Mouse (Mus musculus): ENCODE results near the gene Mcm2. TPM values are rescaled to one million over a fixed set of nuclear protein-coding genes. Genes with fewer than 3 reads are reported as not detected.
A peak's percentile ranks its signal among the peaks of the same experiment; 100 is the strongest.

Mcm2 gene
- polyA plus RNA-seq (2015; fragmentation: Nextera tagmentation; extraction: Ambion mirVana), result 141 and 142 TPM in 2 replicates

DNA sequence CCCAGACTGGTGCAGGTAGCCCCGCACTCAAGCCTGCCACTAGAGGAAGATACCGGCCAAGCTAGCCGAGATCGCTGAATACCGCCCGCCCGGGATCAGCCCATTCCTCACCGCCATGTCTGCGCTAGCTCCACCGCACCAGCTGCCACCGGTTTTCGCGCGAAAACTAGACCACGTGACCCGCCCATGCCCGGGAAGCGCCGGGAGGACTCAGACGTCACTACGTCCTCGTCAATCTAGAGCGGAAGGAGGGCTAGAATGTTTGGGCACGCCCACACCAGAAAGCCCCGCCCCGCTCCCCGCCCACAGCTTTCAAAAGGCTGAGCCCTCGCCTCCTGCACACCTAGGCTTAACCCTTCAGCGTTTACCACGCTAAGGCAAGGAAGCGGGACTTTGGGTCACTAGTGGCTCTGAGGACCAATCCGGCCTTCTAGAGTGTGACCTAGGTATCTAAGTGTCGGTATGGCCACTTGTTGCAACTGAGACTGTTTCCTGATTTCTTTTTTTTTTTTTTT lies at the start of gene Mcm2:
Gene Mcm2 (minus strand): TSS at position 247 of the 515 bp plus-strand sequence.
- H3K9me3 ChIP-seq, result no peaks in the 10 kb centered on the region
- H3K4me2 ChIP-seq, result peak within 1 kb of the TSS; percentile 63
- H3K9ac ChIP-seq, result peak within 1 kb of the TSS; percentile 74
- under 1% methylated on average over 33 of the region's 33 CpGs for WGBS
- H3K27me3 ChIP-seq, result no peaks in the 10 kb centered on the region
- peaks cover 25% of the 10 kb centered on the region for H3K36me3 ChIP-seq
- H3K27ac ChIP-seq, result peak within 1 kb of the TSS; percentile 75
- ATAC-seq (ENCODE audit: borderline replicate concordance, extremely low read depth, low FRiP score, low TSS enrichment), result peak; percentile 78
- H3K4me3 ChIP-seq, result peak within 1 kb of the TSS; percentile 73
- peaks cover 32% of the 10 kb centered on the region for H3K4me1 ChIP-seq

DNA sequence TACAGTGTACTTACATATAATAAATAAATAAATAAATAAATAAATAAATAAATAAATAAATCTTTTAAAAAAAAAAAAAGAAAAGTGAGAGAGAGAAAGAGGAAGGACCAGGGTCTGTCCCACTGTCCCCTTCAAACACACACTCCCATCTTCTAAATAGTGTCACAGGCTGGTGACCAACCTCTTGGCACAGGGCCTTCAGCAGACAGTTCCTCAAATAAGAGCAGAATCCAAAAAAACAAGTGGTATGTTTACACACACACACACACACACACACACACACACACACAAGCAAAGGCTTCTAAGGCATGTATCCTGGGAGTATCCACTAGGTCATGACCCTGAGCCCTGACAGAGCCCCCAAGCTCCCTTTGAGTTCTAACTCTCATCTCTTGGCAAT lies 49.2 kb upstream of the Mcm2 start:
- Histone ChIP-seq H3K9ac (no peak overlapping the region), H3K27ac (no peak overlapping the region), H3K36me3 (no peaks in the 10 kb centered on the region), H3K4me2 (no peak overlapping the region), H3K27me3 (no peaks in the 10 kb centered on the region), H3K4me1 (no peaks in the 10 kb centered on the region), H3K4me3 (no peak overlapping the region), H3K9me3 (no peaks in the 10 kb centered on the region)
- ATAC-seq (ENCODE audit: borderline replicate concordance, extremely low read depth, low FRiP score, low TSS enrichment), result no peak

DNA sequence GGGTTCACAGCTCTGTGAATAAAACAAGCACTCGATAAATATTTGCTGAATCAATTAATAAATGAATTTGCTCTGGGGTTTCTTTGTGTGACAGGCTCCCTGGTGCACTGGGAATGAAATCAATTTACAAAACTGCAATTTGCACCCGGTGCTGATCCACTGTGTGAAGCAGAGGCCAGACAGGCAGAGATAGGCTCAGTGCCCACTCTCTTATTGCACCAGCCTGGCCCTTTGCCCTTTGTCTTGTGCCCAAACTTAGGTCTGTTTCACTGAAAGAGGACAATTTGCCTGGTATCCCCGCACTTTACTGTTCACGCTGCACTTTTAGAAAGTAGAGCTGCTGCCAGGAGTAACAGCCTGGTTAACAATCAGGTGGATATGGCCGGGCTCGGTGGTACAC lies 47.9 kb upstream of the Mcm2 start:
- no peaks in the 10 kb centered on the region for H3K9me3 ChIP-seq
- H3K9ac ChIP-seq, result no peak overlapping the region
- H3K4me2 ChIP-seq, result no peak overlapping the region
- WGBS, result 76% methylated on average over 6 of the region's 6 CpGs
- no peaks in the 10 kb centered on the region for H3K27me3 ChIP-seq
- ATAC-seq (ENCODE audit: borderline replicate concordance, extremely low read depth, low FRiP score, low TSS enrichment), result no peak
- no peaks in the 10 kb centered on the region for H3K4me1 ChIP-seq
- no peak overlapping the region for H3K27ac ChIP-seq
- no peaks in the 10 kb centered on the region for H3K36me3 ChIP-seq
- H3K4me3 ChIP-seq, result no peak overlapping the region

DNA sequence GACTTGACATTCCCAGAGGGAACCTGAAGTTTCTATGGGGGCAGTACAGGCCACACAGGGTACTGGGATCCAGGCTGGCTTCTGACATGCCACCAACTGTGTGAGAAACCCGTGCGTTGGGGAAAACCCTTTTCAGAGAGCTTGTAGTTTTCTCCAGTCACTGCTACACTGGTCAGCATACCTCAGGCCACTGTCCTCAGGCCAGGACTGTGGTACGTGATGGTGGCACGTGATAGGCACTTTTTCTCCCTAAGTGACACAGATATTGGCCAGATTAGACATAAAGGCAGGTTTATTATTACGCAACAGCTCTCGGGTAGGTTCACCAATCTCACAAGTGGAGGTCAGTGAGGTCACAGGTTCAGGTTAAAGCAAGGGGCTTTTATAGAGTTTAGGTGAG lies 45.1 kb upstream of the Mcm2 start:
- Histone ChIP-seq H3K27ac (no peak overlapping the region), H3K4me2 (no peak overlapping the region), H3K9me3 (no peaks in the 10 kb centered on the region), H3K4me1 (peaks cover 9% of the 10 kb centered on the region), H3K27me3 (no peaks in the 10 kb centered on the region), H3K9ac (no peak overlapping the region), H3K4me3 (no peak overlapping the region), H3K36me3 (no peaks in the 10 kb centered on the region)
- no peak for ATAC-seq (ENCODE audit: borderline replicate concordance, extremely low read depth, low FRiP score, low TSS enrichment)
- 70% methylated on average over 6 of the region's 6 CpGs for WGBS

DNA sequence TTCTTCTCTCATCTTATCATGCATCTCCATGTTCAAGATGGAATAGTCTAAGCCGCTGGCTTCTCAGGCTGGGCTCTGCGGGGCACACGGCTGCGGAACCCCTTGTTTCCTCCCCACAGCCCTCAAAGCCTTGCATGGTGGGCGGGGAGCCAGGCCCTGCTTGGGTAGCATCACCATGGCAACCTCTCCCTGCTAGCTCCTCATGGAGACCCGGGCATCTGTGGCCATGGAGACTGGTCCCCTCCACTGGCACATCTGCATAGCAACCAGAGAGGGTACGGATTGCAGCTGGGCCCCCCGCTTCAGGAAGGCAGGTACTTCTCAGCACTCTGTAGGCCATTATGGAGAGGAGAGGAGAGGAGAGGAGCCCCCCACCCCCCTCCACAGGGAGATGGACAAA lies 44.0 kb upstream of the Mcm2 start:
- H3K27ac ChIP-seq, result no peak overlapping the region
- no peak overlapping the region for H3K9ac ChIP-seq
- H3K4me1 ChIP-seq, result peaks cover 13% of the 10 kb centered on the region
- H3K36me3 ChIP-seq, result no peaks in the 10 kb centered on the region
- H3K4me2 ChIP-seq, result no peak overlapping the region
- 50% methylated on average over 8 of the region's 8 CpGs for WGBS
- no peaks in the 10 kb centered on the region for H3K9me3 ChIP-seq
- H3K4me3 ChIP-seq, result no peak overlapping the region
- no peak for ATAC-seq (ENCODE audit: borderline replicate concordance, extremely low read depth, low FRiP score, low TSS enrichment)
- H3K27me3 ChIP-seq, result no peaks in the 10 kb centered on the region

DNA sequence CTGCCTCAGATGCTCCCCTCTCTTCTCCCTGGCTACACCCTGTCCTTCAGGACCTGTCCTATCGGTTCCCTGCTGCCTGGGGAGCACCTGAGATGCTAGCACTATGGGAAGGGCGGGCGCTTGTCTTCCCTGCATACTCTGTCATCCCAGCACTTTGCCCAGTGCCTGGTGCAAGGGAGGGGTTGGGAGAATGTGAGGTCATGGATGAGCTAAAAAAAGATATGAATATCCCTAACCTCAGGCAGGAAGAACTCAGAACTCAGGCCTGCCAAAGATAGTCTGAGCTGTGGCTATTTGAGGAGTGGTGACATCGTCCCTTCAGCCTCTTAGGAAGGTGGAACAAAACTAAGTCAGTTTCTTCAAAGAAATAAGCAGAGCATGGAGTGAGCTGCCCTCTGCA lies 43.0 kb upstream of the Mcm2 start:
- Histone ChIP-seq H3K36me3 (no peaks in the 10 kb centered on the region), H3K4me1 (peaks cover 13% of the 10 kb centered on the region), H3K27me3 (no peaks in the 10 kb centered on the region), H3K9me3 (no peaks in the 10 kb centered on the region), H3K27ac (no peak overlapping the region), H3K9ac (no peak overlapping the region), H3K4me2 (no peak overlapping the region), H3K4me3 (no peak overlapping the region)
- no peak for ATAC-seq (ENCODE audit: borderline replicate concordance, extremely low read depth, low FRiP score, low TSS enrichment)
- 63% methylated on average over 4 of the region's 4 CpGs for WGBS

DNA sequence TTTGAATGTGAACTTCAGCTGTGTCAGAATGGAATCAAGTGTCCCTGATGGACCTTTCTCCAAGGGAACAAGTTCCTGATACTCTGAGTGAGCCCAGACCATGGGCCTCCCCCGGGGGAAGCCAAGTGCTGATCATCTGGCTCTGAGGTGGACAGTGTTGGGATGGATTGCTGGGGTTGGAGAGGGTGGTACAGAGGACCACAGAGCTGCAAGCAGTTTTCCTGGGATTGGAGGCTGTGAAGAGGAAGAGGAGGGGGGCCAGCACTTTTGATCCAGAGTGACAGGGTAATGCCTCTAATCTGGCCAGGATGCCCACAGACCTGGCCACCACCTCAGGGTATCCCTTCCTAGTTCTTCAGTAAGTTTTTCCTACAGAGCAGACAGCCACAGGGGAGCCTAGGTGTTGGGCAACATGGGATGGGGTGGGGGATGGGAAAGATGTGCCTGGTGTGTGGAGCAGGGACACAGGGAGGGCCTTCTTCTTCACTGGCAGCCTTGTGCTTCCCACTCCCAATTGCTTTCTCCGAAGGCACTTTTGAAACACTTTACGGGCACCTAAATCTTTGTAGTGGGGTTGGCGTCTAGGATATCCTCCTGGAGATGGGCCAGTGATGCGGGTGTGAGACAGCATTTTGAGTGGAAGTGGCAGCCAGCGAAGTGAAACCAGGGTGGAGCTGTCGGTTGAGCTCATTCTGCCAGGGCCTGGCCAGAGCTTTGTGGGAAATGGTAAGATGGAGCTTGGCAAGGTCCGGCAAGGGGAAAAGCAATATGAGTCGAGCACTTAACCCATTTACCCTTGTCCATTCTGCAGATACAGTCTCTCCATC lies 41.7 kb upstream of the Mcm2 start:
- Histone ChIP-seq H3K9ac (no peak overlapping the region), H3K9me3 (no peaks in the 10 kb centered on the region), H3K4me2 (no peak overlapping the region), H3K4me1 (peaks cover 16% of the 10 kb centered on the region), H3K27ac (peak overlapping the region; percentile 61), H3K27me3 (no peaks in the 10 kb centered on the region), H3K4me3 (no peak overlapping the region), H3K36me3 (no peaks in the 10 kb centered on the region)
- ATAC-seq (ENCODE audit: borderline replicate concordance, extremely low read depth, low FRiP score, low TSS enrichment), result no peak
- WGBS, result 67% methylated on average over 9 of the region's 9 CpGs

DNA sequence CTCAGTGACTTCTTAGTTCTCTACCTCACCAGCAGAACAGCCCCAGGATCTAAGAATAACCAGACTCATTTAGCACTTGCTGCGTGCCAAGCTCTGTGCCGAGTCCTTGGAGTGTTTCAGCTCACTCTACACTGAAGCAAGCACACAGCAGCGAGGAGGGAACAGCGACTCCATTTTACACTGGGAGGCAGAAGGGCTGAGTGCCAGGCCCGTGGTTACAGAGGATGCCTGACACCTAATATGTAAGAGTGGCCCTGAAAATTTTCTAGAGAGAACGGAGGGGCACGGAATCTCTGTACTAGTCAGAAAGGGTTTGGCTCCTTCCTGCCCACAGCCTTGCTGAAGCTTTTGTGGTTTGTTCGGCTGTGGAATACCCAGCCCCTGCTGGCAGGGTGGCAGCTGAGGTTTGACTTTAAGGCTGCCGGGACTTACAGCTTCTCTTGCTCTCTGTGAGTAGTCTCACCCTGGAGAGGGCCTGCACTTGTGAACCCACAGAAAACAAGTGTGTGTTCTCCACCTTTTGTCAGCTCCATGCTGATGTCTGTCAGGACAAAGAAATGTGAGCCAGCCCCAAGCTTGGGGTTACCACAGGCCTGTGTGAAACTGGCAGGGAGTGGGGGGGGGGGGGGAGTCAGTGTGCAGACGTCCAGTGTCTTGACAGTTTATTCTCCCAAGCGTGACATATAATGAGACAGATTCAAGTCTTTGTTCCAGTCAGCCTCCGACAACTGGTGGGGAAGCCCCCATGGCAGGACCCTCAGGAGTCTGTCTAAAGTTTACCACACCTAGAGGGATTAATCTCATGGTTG lies 40.9 kb upstream of the Mcm2 start:
- no peak overlapping the region for H3K4me2 ChIP-seq
- ATAC-seq (ENCODE audit: borderline replicate concordance, extremely low read depth, low FRiP score, low TSS enrichment), result no peak
- H3K27ac ChIP-seq, result peak overlapping the region; percentile 61; the same call in 1 of the 2 replicates
- H3K27me3 ChIP-seq, result no peaks in the 10 kb centered on the region
- no peaks in the 10 kb centered on the region for H3K9me3 ChIP-seq
- H3K4me1 ChIP-seq, result peaks cover 23% of the 10 kb centered on the region
- no peaks in the 10 kb centered on the region for H3K36me3 ChIP-seq
- no peak overlapping the region for H3K4me3 ChIP-seq
- no peak overlapping the region for H3K9ac ChIP-seq
- WGBS, result 33% methylated on average over 12 of the region's 12 CpGs

DNA sequence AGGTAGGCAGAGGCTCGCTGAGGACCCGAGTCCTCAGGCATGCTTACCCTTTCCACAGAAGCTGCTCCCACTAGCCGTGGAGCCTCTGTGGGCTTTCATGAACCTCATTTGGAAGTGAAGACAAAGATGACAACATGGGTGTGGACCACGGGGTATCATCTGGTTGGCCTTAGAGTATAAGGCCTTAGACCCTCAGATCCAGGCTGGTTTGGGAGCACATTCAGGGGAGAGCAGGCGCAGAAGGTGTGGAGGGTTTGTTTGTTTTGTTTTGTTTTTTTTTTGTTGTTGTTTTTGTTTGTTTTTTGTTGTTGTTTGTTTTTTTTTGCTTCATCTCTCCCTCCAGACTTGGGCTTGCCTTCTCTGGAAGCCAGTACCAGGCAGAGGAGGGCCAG lies 40.1 kb upstream of the Mcm2 start:
- Histone ChIP-seq H3K4me3 (no peak overlapping the region), H3K9me3 (no peaks in the 10 kb centered on the region), H3K27me3 (no peaks in the 10 kb centered on the region), H3K27ac (peak overlapping the region; percentile 61; the same call in 1 of the 2 replicates), H3K4me2 (no peak overlapping the region), H3K4me1 (peaks cover 30% of the 10 kb centered on the region), H3K9ac (no peak overlapping the region), H3K36me3 (no peaks in the 10 kb centered on the region)
- ATAC-seq (ENCODE audit: borderline replicate concordance, extremely low read depth, low FRiP score, low TSS enrichment), result no peak
- 58% methylated on average over 5 of the region's 5 CpGs for WGBS

DNA sequence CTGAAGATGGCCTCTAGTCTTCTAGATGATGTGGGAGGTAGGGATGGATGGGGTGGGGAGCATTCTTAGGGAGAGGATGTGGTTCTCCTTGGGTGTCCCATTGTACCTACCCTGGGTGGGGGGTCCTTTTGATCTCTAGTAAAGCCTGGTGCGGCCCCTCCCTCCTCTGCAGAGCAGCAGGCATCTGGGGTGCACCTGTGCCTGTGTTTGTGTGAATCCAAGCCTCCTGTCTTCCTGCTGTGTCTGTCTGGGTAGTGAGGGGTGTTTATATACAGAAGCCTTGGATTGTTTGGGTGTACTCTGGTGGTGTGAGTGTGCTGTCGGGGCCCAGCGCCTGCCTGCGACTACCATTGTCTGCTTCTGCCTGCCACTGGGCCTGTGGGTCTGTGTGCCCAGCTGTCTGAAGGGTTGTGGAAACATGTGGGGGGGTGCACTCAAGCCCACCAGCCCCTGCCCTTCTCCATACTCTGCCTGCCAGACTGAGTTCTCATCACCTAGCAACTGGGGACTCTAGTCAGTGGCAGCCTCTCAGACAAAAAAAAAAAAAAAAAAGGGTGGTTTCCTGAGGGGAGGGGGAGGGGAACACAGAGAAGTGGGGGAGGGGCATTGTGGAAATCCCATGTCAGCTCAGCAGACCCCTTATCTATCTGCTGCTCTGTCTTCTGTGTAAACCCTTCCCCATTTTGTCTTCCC lies 39.5 kb upstream of the Mcm2 start:
- no peak overlapping the region for H3K27ac ChIP-seq
- H3K9me3 ChIP-seq, result no peaks in the 10 kb centered on the region
- H3K4me3 ChIP-seq, result no peak overlapping the region
- WGBS, result 24% methylated on average over 4 of the region's 4 CpGs
- H3K4me1 ChIP-seq, result peaks cover 30% of the 10 kb centered on the region
- no peak overlapping the region for H3K9ac ChIP-seq
- no peaks in the 10 kb centered on the region for H3K36me3 ChIP-seq
- H3K27me3 ChIP-seq, result no peaks in the 10 kb centered on the region
- H3K4me2 ChIP-seq, result no peak overlapping the region
- peak; percentile 39 for ATAC-seq (ENCODE audit: borderline replicate concordance, extremely low read depth, low FRiP score, low TSS enrichment)

DNA sequence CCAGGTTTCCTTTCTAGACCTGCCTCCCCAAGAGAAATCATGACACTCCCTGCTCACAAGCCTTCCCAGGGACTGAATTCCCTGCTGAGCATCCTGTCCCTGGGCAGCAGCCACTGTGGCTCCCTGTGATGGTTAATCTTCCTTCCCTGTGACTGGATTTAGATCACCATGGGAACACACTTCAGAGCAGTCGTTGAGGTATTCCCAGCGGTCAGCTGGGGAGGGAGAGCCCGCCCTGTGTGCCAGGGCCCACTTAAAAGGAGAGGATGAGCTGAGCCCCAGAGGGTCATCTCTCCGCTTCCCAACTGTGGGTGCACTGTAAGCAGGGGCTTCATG lies 38.6 kb upstream of the Mcm2 start:
- no peak for ATAC-seq (ENCODE audit: borderline replicate concordance, extremely low read depth, low FRiP score, low TSS enrichment)

More for the DNA sequence above, 38.6 kb upstream of the Mcm2 start:
- Histone ChIP-seq H3K4me1 (peaks cover 30% of the 10 kb centered on the region), H3K4me2 (no peak overlapping the region), H3K9me3 (no peaks in the 10 kb centered on the region), H3K4me3 (no peak overlapping the region), H3K36me3 (no peaks in the 10 kb centered on the region), H3K27ac (no peak overlapping the region), H3K27me3 (no peaks in the 10 kb centered on the region), H3K9ac (no peak overlapping the region)
- WGBS, result 53% methylated on average over 4 of the region's 4 CpGs
